Mouse (Mus musculus): ENCODE measurements around the gene Rad50.

The Rad50 gene

GRCm38 (mm10) chr11:53604983-53605382, 102.1 kb downstream of the Rad50 start:
- no peak for DNase-seq (ENCODE audit: extremely low spot score, low read depth, low spot score)

Measured in hindlimb bud, embryonic 11.5 days (tissue).